Mouse (Mus musculus) MEL (cell line): Measurements from ENCODE around the gene Uqcr11. TPM values are rescaled to one million over a fixed set of nuclear protein-coding genes. Genes with fewer than 3 reads are reported as not detected.

ENCODE experiments used
- DNase-seq: peaks from one replicate; pipeline ENCODE4 v3.0.0; 2011; ENCODE audit warnings: low read depth, low spot score
- H3K27ac ChIP-seq: 2 replicates; pipeline ENCODE4 v1.5.1; 2012; ENCODE audit warnings: low read depth, mild to moderate bottlenecking, control low read depth, low read length, moderate library complexity; ENCODE audit not compliant: control insufficient read depth
- H3K27me3 ChIP-seq, 2 experiments: fragments of 150-350 bp in 1 of 2; sonication (generic) in 1 of 2; 2 replicates each; pipeline ENCODE4 v1.6.1; 2012; ENCODE audit warnings: low read length in 2 of 2, mild to moderate bottlenecking in 2 of 2, improper control_type of control experiment in 1 of 2, moderate library complexity in 1 of 2; ENCODE audit not compliant: insufficient read depth in 2 of 2, control insufficient read depth in 1 of 2
- H3K36me3 ChIP-seq, 2 experiments: 2 replicates each; pipeline ENCODE4 v1.6.1; 2012 to 2014; ENCODE audit warnings: low read length in 2 of 2, improper control_type of control experiment in 1 of 2, inconsistent platforms in 1 of 2, mild to moderate bottlenecking in 1 of 2; ENCODE audit not compliant: insufficient read depth in 2 of 2, control insufficient read depth in 1 of 2
- H3K4me1 ChIP-seq, 2 experiments: fragments of 150-350 bp in 1 of 2; sonication (generic) in 1 of 2; 2 replicates each; pipeline ENCODE4 v1.6.1; 2012; ENCODE audit warnings: low read length in 2 of 2, improper control_type of control experiment in 1 of 2, mild to moderate bottlenecking in 1 of 2; ENCODE audit not compliant: insufficient read depth in 2 of 2, control insufficient read depth in 1 of 2
- H3K4me3 ChIP-seq, 2 experiments: fragments of 150-350 bp in 1 of 2; sonication (generic) in 1 of 2; 2 replicates each; pipeline ENCODE4 v1.5.1; 2012; ENCODE audit warnings: low read depth in 2 of 2, low read length in 2 of 2, mild to moderate bottlenecking in 2 of 2, moderate library complexity in 2 of 2, control low read depth in 1 of 2, improper control_type of control experiment in 1 of 2; ENCODE audit not compliant: control insufficient read depth in 1 of 2, insufficient read depth in 1 of 2
- H3K79me2 ChIP-seq: 2 replicates; pipeline ENCODE4 v1.6.1; 2012; ENCODE audit warnings: mild to moderate bottlenecking, low read length, moderate library complexity; ENCODE audit not compliant: control insufficient read depth, poor library complexity, insufficient read depth
- H3K9ac ChIP-seq: 2 replicates; pipeline ENCODE4 v1.6.1; 2012; ENCODE audit warnings: low read depth, mild to moderate bottlenecking, control low read depth, low read length, moderate library complexity; ENCODE audit not compliant: control insufficient read depth, poor library complexity, severe bottlenecking
- H3K9me3 ChIP-seq: fragments of 150-350 bp; sonication (generic); replicated peaks from 2 replicates; pipeline ENCODE4 v1.6.1; 2012; ENCODE audit warnings: mild to moderate bottlenecking, low read length, improper control_type of control experiment, moderate library complexity; ENCODE audit not compliant: insufficient read depth
- BHLHE40 ChIP-seq: IDR thresholded peaks from 2 replicates; pipeline ENCODE4 v1.6.1; 2012; ENCODE audit warnings: low read depth, mild to moderate bottlenecking, inconsistent platforms, low read length, improper control_type of control experiment, borderline replicate concordance
- CHD2 ChIP-seq: IDR thresholded peaks from 2 replicates; pipeline ENCODE4 v1.6.1; 2011; ENCODE audit warnings: low read length, improper control_type of control experiment
- CTCF ChIP-seq, 3 experiments: IDR thresholded peaks in 2 of 3; conservative IDR thresholded peaks in 1 of 3; 2 replicates each; pipeline ENCODE4 v1.5.1; 2011 to 2012; ENCODE audit warnings: low read length in 3 of 3, low read depth in 2 of 3, mild to moderate bottlenecking in 2 of 3, improper control_type of control experiment in 1 of 3, inconsistent platforms in 1 of 3, mixed read lengths in 1 of 3, moderate library complexity in 1 of 3; ENCODE audit not compliant: control insufficient read depth in 1 of 3, insufficient read depth in 1 of 3, poor library complexity in 1 of 3, severe bottlenecking in 1 of 3
- ELF1 ChIP-seq: IDR thresholded peaks from 2 replicates; pipeline ENCODE4 v1.6.1; 2014; ENCODE audit warnings: low read depth, mild to moderate bottlenecking, inconsistent platforms, low read length, improper control_type of control experiment, moderate library complexity
- ETS1 ChIP-seq: IDR thresholded peaks from 2 replicates; pipeline ENCODE4 v1.6.1; 2012; ENCODE audit warnings: low read depth, mild to moderate bottlenecking, inconsistent platforms, low read length, improper control_type of control experiment, moderate library complexity
- GABPA ChIP-seq: IDR thresholded peaks from 2 replicates; pipeline ENCODE4 v1.6.1; 2012; ENCODE audit warnings: low read depth, mild to moderate bottlenecking, inconsistent platforms, low read length, improper control_type of control experiment, moderate library complexity
- GATA1 ChIP-seq: IDR thresholded peaks from 2 replicates; pipeline ENCODE4 v1.6.1; 2011; ENCODE audit warnings: low read depth, low read length, improper control_type of control experiment
- HCFC1 ChIP-seq: IDR thresholded peaks from 2 replicates; pipeline ENCODE4 v1.6.1; 2012; ENCODE audit warnings: low read depth, mild to moderate bottlenecking, inconsistent platforms, low read length, improper control_type of control experiment, moderate library complexity
- JUND ChIP-seq: IDR thresholded peaks from 2 replicates; pipeline ENCODE4 v1.6.1; 2011; ENCODE audit warnings: low read depth, mild to moderate bottlenecking, improper control_type of control experiment, low read length
- KAT2A ChIP-seq: conservative IDR thresholded peaks from 2 replicates; pipeline ENCODE4 v1.6.1; 2012; ENCODE audit warnings: low read depth, low read length, improper control_type of control experiment, inconsistent platforms
- MAFK ChIP-seq: IDR thresholded peaks from 2 replicates; pipeline ENCODE4 v1.6.1; 2011; ENCODE audit warnings: low read depth, mild to moderate bottlenecking, low read length, improper control_type of control experiment, borderline replicate concordance
- MAX ChIP-seq: IDR thresholded peaks from 2 replicates; pipeline ENCODE4 v1.6.1; 2011; ENCODE audit warnings: low read length, improper control_type of control experiment
- MXI1 ChIP-seq: IDR thresholded peaks from 2 replicates; pipeline ENCODE4 v1.6.1; 2011; ENCODE audit warnings: mild to moderate bottlenecking, low read depth, low read length, improper control_type of control experiment
- MYC ChIP-seq: IDR thresholded peaks from 2 replicates; pipeline ENCODE4 v1.6.1; 2011; ENCODE audit warnings: low read depth, mild to moderate bottlenecking, low read length, improper control_type of control experiment, moderate library complexity
- NRF1 ChIP-seq: IDR thresholded peaks from 2 replicates; pipeline ENCODE4 v1.6.1; 2014; ENCODE audit warnings: low read depth, mild to moderate bottlenecking, inconsistent platforms, low read length, improper control_type of control experiment, moderate library complexity; ENCODE audit not compliant: poor library complexity, insufficient read depth, severe bottlenecking
- POLR2A ChIP-seq, 2 experiments: IDR thresholded peaks; 2 replicates each; pipeline ENCODE4 v1.6.1; 2011 to 2012; ENCODE audit warnings: low read length in 2 of 2, mild to moderate bottlenecking in 2 of 2, control low read depth in 1 of 2, improper control_type of control experiment in 1 of 2, low read depth in 1 of 2, moderate library complexity in 1 of 2; ENCODE audit not compliant: control insufficient read depth in 1 of 2, insufficient read depth in 1 of 2, poor library complexity in 1 of 2
- POLR2AphosphoS5 ChIP-seq: IDR thresholded peaks from 2 replicates; pipeline ENCODE4 v1.6.1; 2012; ENCODE audit warnings: low read depth, borderline replicate concordance, mild to moderate bottlenecking, inconsistent platforms, low read length, moderate library complexity, mixed read lengths
- RAD21 ChIP-seq: IDR thresholded peaks from 2 replicates; pipeline ENCODE4 v1.6.1; 2011; ENCODE audit warnings: mild to moderate bottlenecking, low read depth, low read length, improper control_type of control experiment
- RCOR1 ChIP-seq: IDR thresholded peaks from 2 replicates; pipeline ENCODE4 v1.6.1; 2012; ENCODE audit warnings: low read depth, mild to moderate bottlenecking, inconsistent platforms, low read length, improper control_type of control experiment
- SIN3A ChIP-seq: IDR thresholded peaks from 2 replicates; pipeline ENCODE4 v1.6.1; 2012; ENCODE audit warnings: low read length, improper control_type of control experiment, inconsistent platforms
- SMC3 ChIP-seq: IDR thresholded peaks from 2 replicates; pipeline ENCODE4 v1.6.1; 2011; ENCODE audit warnings: low read depth, low read length, improper control_type of control experiment
- TBP ChIP-seq: IDR thresholded peaks from 2 replicates; pipeline ENCODE4 v1.8.0; 2011; ENCODE audit warnings: low read depth, low read length, improper control_type of control experiment
- UBTF ChIP-seq: IDR thresholded peaks from 2 replicates; pipeline ENCODE4 v1.6.1; 2012; ENCODE audit warnings: low read depth, mild to moderate bottlenecking, inconsistent platforms, low read length, improper control_type of control experiment, moderate library complexity, borderline replicate concordance; ENCODE audit not compliant: insufficient read depth
- USF1 ChIP-seq: IDR thresholded peaks from 2 replicates; pipeline ENCODE4 v1.6.1; 2014; ENCODE audit warnings: low read depth, mild to moderate bottlenecking, inconsistent platforms, low read length, improper control_type of control experiment, moderate library complexity
- ZC3H11A ChIP-seq: IDR thresholded peaks from 2 replicates; pipeline ENCODE4 v1.6.1; 2012; ENCODE audit warnings: low read depth, mild to moderate bottlenecking, inconsistent platforms, low read length, improper control_type of control experiment
- ZKSCAN1 ChIP-seq: IDR thresholded peaks from 2 replicates; pipeline ENCODE4 v1.6.1; 2012; ENCODE audit warnings: low read depth, mild to moderate bottlenecking, inconsistent platforms, low read length, improper control_type of control experiment, moderate library complexity
- ZNF384 ChIP-seq: IDR thresholded peaks from 2 replicates; pipeline ENCODE4 v1.6.1; 2012; ENCODE audit warnings: low read depth, mild to moderate bottlenecking, inconsistent platforms, low read length, improper control_type of control experiment
- polyA plus RNA-seq, 2 experiments: library from polyadenylated mRNA; stranded (reverse) in 1 of 2; unstranded in 1 of 2; fragments of >175 nt in 1 of 2; fragments of >200 nt in 1 of 2; gene quantifications; 2 replicates each; pipeline versions ENCODE4 v1.2.1 to v1.2.4; 2012; ENCODE audit warnings: low replicate concordance in 2 of 2, low read depth in 1 of 2; ENCODE audit not compliant: insufficient read length in 2 of 2, insufficient read depth in 1 of 2, missing spikeins in 1 of 2
- total RNA-seq: library from RNA; depleted of rRNA; stranded (reverse); fragments of 300-350 nt; gene quantifications from 2 replicates; pipeline ENCODE4 v1.2.3, GENCODE M21; 2012

Uqcr11 gene
- total and polyA plus RNA-seq, 3 experiments, result 481 to 935 TPM; not detected in 1

GRCm38 (mm10) chr10:80450599-80450998 lies 44.0 kb upstream of the Uqcr11 start:
- Histone ChIP-seq H3K9ac (no peak overlapping the region), H3K4me1 (peaks cover 0 to 5% of the 10 kb centered on the region in 2 experiments; a peak in 1 of 4 replicates), H3K9me3 (no peaks in the 10 kb centered on the region), H3K27me3 (peaks cover 0 to 12% of the 10 kb centered on the region in 2 experiments; a peak in 3 of 4 replicates), H3K36me3 (no peaks in the 10 kb centered on the region)
- DNase-seq, result peak; percentile 21
- no peak for TF ChIP-seq RCOR1
- TF ChIP-seq MAFK, result no peak
- TF ChIP-seq SIN3A, result no peak
- TF ChIP-seq USF1, result no peak
- TF ChIP-seq BHLHE40, result no peak
- no peak for TF ChIP-seq ETS1
- TF ChIP-seq NRF1, result no peak
- TF ChIP-seq JUND, result no peak
- no peak for TF ChIP-seq ELF1
- no peak for TF ChIP-seq POLR2AphosphoS5
- no peak for TF ChIP-seq UBTF
- no peak for TF ChIP-seq GABPA
- TF ChIP-seq CHD2, result no peak
- TF ChIP-seq, all 39 proteins: peak for 0
- H3K4me3 ChIP-seq, result no peak overlapping the region
- no peaks in the 10 kb centered on the region for H3K79me2 ChIP-seq
- H3K27ac ChIP-seq, result no peak overlapping the region

- H3K9ac ChIP-seq, result peak overlapping the region; percentile 12; the same call in 1 of the 2 replicates
- H3K4me3 ChIP-seq, result peak overlapping the region in 1 of 2 experiments; percentile 40; a peak in 2 of 4 replicates
- H3K79me2 ChIP-seq, result no peaks in the 10 kb centered on the region
- DNase-seq, result peak; percentile 81
- TF ChIP-seq SMC3 (peak; percentile 77), HCFC1 (peak; percentile 51; the same call in 1 of the 2 replicates), CTCF (IDR thresholded peaks at IDR 0.05 in 2 of 3, conservative IDR thresholded peaks at IDR 0.05 in 1 of 3; ENCODE audit: control insufficient read depth in 1 of 3, insufficient read depth in 1 of 3, low read depth in 2 of 3, low read length in 3 of 3, poor library complexity in 1 of 3, severe bottlenecking in 1 of 3) (peak; percentile 95 to 99 (median 96)), GATA1 (no peak), MXI1 (peak; percentile 47), MAX (peak; percentile 67), USF1 (0 out of 2 replicates have a peak, but pooled peaks have one; percentile 11), TBP (0 out of 2 replicates have a peak, but pooled peaks have one; percentile 19), BHLHE40 (0 out of 2 replicates have a peak, but pooled peaks have one; percentile 41), MYC (0 out of 2 replicates have a peak, but pooled peaks have one; percentile 36), KAT2A (no peak), POLR2AphosphoS5 (no peak), SIN3A (0 out of 2 replicates have a peak, but pooled peaks have one; percentile 35), CHD2 (no peak), ZC3H11A (peak; percentile 79), NRF1 (peak; percentile 75), ZKSCAN1 (no peak), ZNF384 (no peak), POLR2A (IDR thresholded peaks at IDR 0.05; ENCODE audit: control insufficient read depth in 1 of 2, insufficient read depth in 1 of 2, low read depth in 1 of 2, low read length in 2 of 2, poor library complexity in 1 of 2) (no peak), MAFK (no peak), RAD21 (peak; percentile 99), GABPA (no peak)
- no peaks in the 10 kb centered on the region for H3K27me3 ChIP-seq
- H3K9me3 ChIP-seq, result no peaks in the 10 kb centered on the region
- H3K27ac ChIP-seq, result no peak overlapping the region
- no peaks in the 10 kb centered on the region; a peak in 2 of 4 replicates for H3K36me3 ChIP-seq
- peaks cover 6 to 19% of the 10 kb centered on the region in 2 experiments for H3K4me1 ChIP-seq
These were observed 39.4 kb upstream of the Uqcr11 start for GRCm38 (mm10) chr10:80445898-80446601.
